Mouse (Mus musculus): ENCODE results near the gene Htra2. TPM values are rescaled to one million over a fixed set of nuclear protein-coding genes. Genes with fewer than 3 reads are reported as not detected.
A peak's percentile ranks its signal among the peaks of the same experiment; 100 is the strongest.

The Htra2 gene
- polyA plus RNA-seq, 1 experiment: 119 TPM

DNA sequence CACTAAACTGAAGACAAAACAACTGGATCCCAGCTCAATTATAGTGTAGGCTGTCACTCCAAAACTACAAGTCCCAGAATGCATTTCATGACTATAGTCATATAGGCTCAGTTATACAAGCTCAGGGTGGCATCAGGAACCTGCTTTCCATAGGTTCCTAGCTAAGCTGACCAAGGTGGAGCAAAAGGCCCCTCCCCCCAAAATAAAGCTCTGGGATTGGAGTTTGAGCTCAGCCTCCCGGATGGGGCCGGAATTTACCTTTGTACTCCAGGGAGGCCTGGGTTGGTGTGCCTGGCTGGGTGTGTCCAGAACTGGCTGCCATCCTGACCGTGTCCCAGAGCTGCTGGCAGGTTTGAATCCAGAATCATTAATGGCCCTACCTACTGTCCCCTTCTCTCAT, 2.7 kb upstream of the Htra2 start, which contains the start of gene Dqx1:
TSS of gene Dqx1 (plus strand) at position 55 of the 400 bp plus-strand sequence.
- Histone ChIP-seq H3K79me2 (ENCODE audit: control insufficient read depth, insufficient read depth) (peaks cover 41% of the 10 kb centered on the region), H3K36me3 (ENCODE audit: control insufficient read depth, insufficient read depth) (peaks cover 29% of the 10 kb centered on the region), H3K4me3 (ENCODE audit: insufficient read depth, poor library complexity, severe bottlenecking) (no peak within 1 kb of the TSS), H3K27me3 (ENCODE audit: control insufficient read depth, insufficient read depth, insufficient read length) (peaks cover 5% of the 10 kb centered on the region), H3ac (ENCODE audit: control insufficient read depth, insufficient read length, low read depth) (no peak within 1 kb of the TSS), H3K79me3 (ENCODE audit: low read depth) (peaks cover 31% of the 10 kb centered on the region)
- no peak for TF ChIP-seq CTCF (IDR thresholded peaks at IDR 0.05; ENCODE audit: control insufficient read depth, insufficient read depth, insufficient read length)
- TF ChIP-seq CEBPB (IDR thresholded peaks at IDR 0.05; ENCODE audit: low read depth): no peak
- TF ChIP-seq MYOG (IDR thresholded peaks at IDR 0.05; ENCODE audit: control insufficient read depth, extremely low read depth, insufficient read length): no peak
- TF ChIP-seq MAX (IDR thresholded peaks at IDR 0.05): no peak
- TF ChIP-seq MYOD1 (IDR thresholded peaks at IDR 0.05; ENCODE audit: control insufficient read depth, insufficient read length, low read depth): no peak

DNA sequence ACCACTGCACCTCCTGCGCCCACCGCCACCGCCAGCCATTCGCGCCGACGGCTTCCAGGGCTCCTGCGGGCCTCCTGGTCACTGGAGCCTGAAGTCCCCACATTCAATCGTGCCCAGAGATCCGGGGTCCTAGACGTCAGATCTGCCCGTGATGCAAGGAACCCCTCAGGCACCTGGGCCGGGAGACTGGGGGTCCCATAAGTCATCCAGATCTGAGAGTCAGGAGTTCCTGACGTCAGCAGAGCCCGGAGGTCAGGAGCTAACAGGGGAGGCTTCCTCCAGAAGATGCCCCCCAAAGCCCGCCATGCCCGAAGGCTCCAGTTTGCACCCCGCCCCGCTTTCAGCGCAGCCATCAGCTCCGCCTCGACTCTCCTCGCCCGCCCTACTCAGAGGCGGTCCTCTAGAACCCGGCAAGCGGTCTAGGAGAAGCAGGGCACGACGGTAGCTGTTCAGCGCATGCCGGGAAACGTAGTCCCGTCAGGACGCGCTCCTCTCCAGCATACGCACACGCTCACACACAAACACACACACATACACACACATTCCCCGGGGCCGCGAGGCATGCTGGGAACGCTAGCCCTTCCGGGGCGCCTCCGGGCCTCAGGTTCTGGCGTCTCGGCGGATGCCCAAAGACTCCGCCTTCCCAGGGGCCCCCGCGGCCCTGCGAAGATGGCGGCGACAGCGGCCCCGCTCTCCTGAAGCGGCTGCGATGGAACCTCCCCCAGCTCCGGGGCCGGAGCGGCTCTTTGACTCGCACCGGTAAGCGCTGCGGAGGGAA, 810 bp downstream of the Htra2 start, which contains the start of gene Aup1:
TSS of gene Aup1 (plus strand) at position 448 of the 778 bp plus-strand sequence.
- peaks cover 41% of the 10 kb centered on the region for H3K79me3 ChIP-seq (ENCODE audit: low read depth)
- H3K4me3 ChIP-seq (ENCODE audit: insufficient read depth, poor library complexity, severe bottlenecking): peak within 1 kb of the TSS; percentile 99
- TF ChIP-seq CTCF (IDR thresholded peaks at IDR 0.05; ENCODE audit: control insufficient read depth, insufficient read depth, insufficient read length): no peak
- peak; percentile 94 for TF ChIP-seq MAX (IDR thresholded peaks at IDR 0.05)
- H3K27me3 ChIP-seq (ENCODE audit: control insufficient read depth, insufficient read depth, insufficient read length): no peaks in the 10 kb centered on the region
- peak within 1 kb of the TSS; percentile 97 for H3ac ChIP-seq (ENCODE audit: control insufficient read depth, insufficient read length, low read depth)
- peaks cover 62% of the 10 kb centered on the region for H3K79me2 ChIP-seq (ENCODE audit: control insufficient read depth, insufficient read depth)
- H3K36me3 ChIP-seq (ENCODE audit: control insufficient read depth, insufficient read depth): peaks cover 48% of the 10 kb centered on the region

DNA sequence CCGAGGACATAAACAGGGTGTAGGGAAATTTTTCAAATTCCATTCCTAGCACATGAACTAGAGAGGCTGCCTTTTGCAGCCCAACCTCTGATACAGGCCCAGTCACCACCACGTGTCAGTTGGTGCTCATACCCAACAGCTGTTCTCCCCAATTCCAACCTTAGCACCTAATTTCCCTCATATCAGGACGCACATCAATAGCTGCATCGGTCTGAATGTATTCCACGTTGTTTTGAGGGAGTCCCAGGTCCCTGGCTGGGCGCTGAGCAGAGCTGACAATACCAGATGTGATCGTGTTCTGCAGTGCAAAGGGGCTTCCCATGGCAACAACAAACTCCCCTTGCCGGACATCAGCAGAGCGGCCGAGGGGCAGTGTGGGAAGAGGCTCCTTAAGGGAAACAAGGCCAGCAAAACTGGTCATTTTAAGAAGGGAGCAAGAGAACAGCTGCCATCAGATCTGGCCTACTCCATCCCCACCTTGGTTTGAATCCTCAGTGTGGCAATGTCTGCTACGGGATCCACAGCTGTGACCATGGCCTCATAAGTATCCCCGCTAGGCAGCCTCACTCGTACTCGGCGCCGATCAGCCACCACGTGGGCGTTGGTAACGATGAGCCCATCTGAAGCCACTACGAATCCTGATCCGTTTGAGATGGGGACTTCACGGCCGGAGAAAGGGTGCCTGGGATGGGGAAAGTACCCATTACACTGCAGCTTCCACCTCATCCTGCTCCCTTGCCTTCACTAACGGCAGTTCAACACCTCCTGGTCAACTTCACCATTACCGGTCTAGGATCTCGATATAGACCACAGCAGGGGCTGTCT, 1.7 kb downstream of the Htra2 start:
- Histone ChIP-seq H3ac (ENCODE audit: control insufficient read depth, insufficient read length, low read depth) (peak overlapping the region; percentile 92), H3K79me3 (ENCODE audit: low read depth) (peaks cover 41% of the 10 kb centered on the region), H3K36me3 (ENCODE audit: control insufficient read depth, insufficient read depth) (peaks cover 48% of the 10 kb centered on the region), H3K27me3 (ENCODE audit: control insufficient read depth, insufficient read depth, insufficient read length) (no peaks in the 10 kb centered on the region), H3K79me2 (ENCODE audit: control insufficient read depth, insufficient read depth) (peaks cover 62% of the 10 kb centered on the region), H3K4me3 (ENCODE audit: insufficient read depth, poor library complexity, severe bottlenecking) (peak overlapping the region; percentile 99)
- TF ChIP-seq USF1 (IDR thresholded peaks at IDR 0.05; ENCODE audit: low read depth) (peak; percentile 74), MYOG (IDR thresholded peaks at IDR 0.05; ENCODE audit: control insufficient read depth, extremely low read depth, insufficient read length) (no peak), FOSL1 (IDR thresholded peaks at IDR 0.05; ENCODE audit: insufficient read depth, low read length, poor library complexity, severe bottlenecking) (no peak), CTCF (IDR thresholded peaks at IDR 0.05; ENCODE audit: control insufficient read depth, insufficient read depth, insufficient read length) (no peak), CEBPB (IDR thresholded peaks at IDR 0.05; ENCODE audit: low read depth) (no peak), MYOD1 (IDR thresholded peaks at IDR 0.05; ENCODE audit: control insufficient read depth, insufficient read length, low read depth) (peak; percentile 71), MAX (IDR thresholded peaks at IDR 0.05) (peak; percentile 94)

DNA sequence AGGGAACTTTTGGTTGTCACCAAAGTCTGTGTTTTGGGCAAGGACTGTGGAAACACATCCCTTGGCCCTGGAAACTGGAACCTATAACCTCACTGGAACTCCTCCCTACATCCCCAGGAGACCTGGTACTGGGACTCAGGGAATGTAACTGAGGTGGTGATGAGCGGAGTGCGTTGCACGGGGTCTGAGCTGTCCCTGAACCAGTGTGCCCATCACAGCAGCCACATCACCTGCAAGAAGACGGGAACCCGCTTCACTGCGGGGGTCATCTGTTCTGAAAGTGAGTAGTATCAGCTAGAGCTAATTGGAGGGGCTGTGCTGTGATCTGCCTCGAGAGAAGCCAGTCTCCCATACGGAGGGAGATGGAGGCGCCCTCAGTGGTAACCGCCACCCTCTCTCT, 5.7 kb downstream of the Htra2 start:
- H3K4me3 ChIP-seq (ENCODE audit: insufficient read depth, poor library complexity, severe bottlenecking): no peak overlapping the region
- TF ChIP-seq FOSL1 (IDR thresholded peaks at IDR 0.05; ENCODE audit: insufficient read depth, low read length, poor library complexity, severe bottlenecking): no peak
- H3K79me2 ChIP-seq (ENCODE audit: control insufficient read depth, insufficient read depth): peaks cover 37% of the 10 kb centered on the region
- H3K27me3 ChIP-seq (ENCODE audit: control insufficient read depth, insufficient read depth, insufficient read length): no peaks in the 10 kb centered on the region
- H3ac ChIP-seq (ENCODE audit: control insufficient read depth, insufficient read length, low read depth): no peak overlapping the region
- peaks cover 23% of the 10 kb centered on the region for H3K36me3 ChIP-seq (ENCODE audit: control insufficient read depth, insufficient read depth)
- peaks cover 22% of the 10 kb centered on the region for H3K79me3 ChIP-seq (ENCODE audit: low read depth)

DNA sequence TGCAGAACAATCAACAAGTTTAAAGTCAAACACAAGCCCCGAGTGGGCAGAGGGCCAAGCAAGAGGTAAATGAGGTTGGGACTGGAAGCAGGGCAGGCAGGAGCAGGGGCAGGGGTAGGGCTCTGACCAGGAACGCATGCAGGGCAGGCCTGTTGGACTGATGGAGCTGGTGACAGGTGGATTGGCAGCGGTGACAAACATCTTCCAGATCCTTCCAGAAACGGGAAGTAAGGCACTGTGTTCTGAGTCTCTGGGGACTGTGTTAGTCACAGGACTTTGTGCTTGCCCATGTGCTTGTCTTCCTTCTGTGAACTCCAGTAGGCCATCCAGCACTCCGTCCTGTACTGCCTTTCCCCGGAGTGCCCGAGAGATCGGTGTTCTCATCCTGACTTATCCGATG, 10.3 kb downstream of the Htra2 start:
- H3K79me3 ChIP-seq (ENCODE audit: low read depth): no peaks in the 10 kb centered on the region
- peaks cover 31% of the 10 kb centered on the region for H3K36me3 ChIP-seq (ENCODE audit: control insufficient read depth, insufficient read depth)
- TF ChIP-seq USF1 (IDR thresholded peaks at IDR 0.05; ENCODE audit: low read depth): no peak
- no peak for TF ChIP-seq MYOG (IDR thresholded peaks at IDR 0.05; ENCODE audit: control insufficient read depth, extremely low read depth, insufficient read length)
- no peak for TF ChIP-seq MYOD1 (IDR thresholded peaks at IDR 0.05; ENCODE audit: control insufficient read depth, insufficient read length, low read depth)
- TF ChIP-seq CEBPB (IDR thresholded peaks at IDR 0.05; ENCODE audit: low read depth): no peak
- TF ChIP-seq MAX (IDR thresholded peaks at IDR 0.05): no peak
- no peak for TF ChIP-seq CTCF (IDR thresholded peaks at IDR 0.05; ENCODE audit: control insufficient read depth, insufficient read depth, insufficient read length)
- TF ChIP-seq FOSL1 (IDR thresholded peaks at IDR 0.05; ENCODE audit: insufficient read depth, low read length, poor library complexity, severe bottlenecking): no peak
- H3K27me3 ChIP-seq (ENCODE audit: control insufficient read depth, insufficient read depth, insufficient read length): no peaks in the 10 kb centered on the region
- H3K4me3 ChIP-seq (ENCODE audit: insufficient read depth, poor library complexity, severe bottlenecking): no peak overlapping the region
- no peaks in the 10 kb centered on the region for H3K79me2 ChIP-seq (ENCODE audit: control insufficient read depth, insufficient read depth)
- no peak overlapping the region for H3ac ChIP-seq (ENCODE audit: control insufficient read depth, insufficient read length, low read depth)
